Mouse (Mus musculus): ENCODE results near the gene Smpd2. TPM values are rescaled to one million over a fixed set of nuclear protein-coding genes. Genes with fewer than 3 reads are reported as not detected.

The Smpd2 gene
- polyA plus RNA-seq, 1 experiment from 2014 or later, result 28.4 TPM

DNA sequence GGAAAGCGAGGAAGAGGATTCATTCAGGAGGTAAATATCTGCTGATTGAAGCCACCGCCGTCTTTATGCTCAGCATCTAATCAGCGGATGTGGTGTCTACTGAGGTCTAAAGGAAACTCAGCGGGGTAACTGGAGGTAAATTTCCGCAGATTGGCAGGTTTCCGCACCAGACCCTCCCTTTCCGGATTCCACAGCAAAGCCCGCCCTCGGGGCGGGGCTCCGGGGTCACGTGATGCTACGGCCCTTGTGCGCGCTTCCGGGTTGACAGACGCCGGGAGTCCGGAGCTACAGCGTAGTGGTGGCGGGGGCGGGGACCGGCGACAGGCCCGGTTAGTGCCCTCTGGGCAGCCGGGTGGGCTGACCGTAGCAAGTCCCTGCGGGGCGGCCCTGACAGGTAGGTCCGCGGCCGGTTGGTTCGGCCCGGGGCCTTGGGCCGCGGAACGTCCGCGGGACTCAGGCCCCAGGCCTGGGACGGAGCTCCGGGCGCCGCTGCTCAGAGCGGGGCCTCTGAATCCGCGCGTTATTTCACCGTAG is 40.0 kb downstream of the Smpd2 start, which contains the start of gene Zbtb24:
Gene Zbtb24 (plus strand): TSS at position 247 of the 534 bp plus-strand sequence.
- Histone ChIP-seq H3K27ac (replicated peaks) (peak within 1 kb of the TSS; percentile 89), H3K27me3 (no peaks in the 10 kb centered on the region), H3K4me3 (peak within 1 kb of the TSS; percentile 94), H3K4me2 (peak within 1 kb of the TSS; percentile 78), H3K9ac (peak within 1 kb of the TSS; percentile 85), H3K36me3 (peaks cover 33% of the 10 kb centered on the region), H3K4me1 (replicated peaks) (peaks cover 39% of the 10 kb centered on the region), H3K9me3 (no peaks in the 10 kb centered on the region)
- ATAC-seq (ENCODE audit: low read depth), result peak; percentile 95
- under 1% methylated on average over 49 of the region's 49 CpGs for WGBS

DNA sequence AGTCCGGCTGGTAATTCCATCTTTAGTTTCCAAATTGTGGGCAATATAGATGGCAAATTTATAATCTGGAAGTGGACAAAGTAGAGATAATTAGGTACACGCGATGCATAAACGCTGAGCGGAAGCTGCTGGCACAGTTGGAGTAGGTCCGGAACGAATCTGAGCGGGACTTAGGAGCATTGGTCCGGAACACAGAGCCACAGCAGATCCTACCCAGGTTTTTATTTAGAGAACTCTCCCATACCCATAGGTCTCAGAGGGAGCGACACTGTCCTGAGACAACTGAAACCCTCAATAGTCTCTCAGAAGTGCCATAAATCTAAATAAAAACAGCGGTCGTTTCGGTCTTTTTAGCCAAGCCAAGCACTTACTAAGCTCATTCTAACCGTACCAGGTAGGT is 40.5 kb downstream of the Smpd2 start:
- Histone ChIP-seq H3K4me3 (peak overlapping the region; percentile 94), H3K9me3 (no peaks in the 10 kb centered on the region), H3K4me2 (peak overlapping the region; percentile 78), H3K9ac (peak overlapping the region; percentile 85), H3K4me1 (replicated peaks) (peaks cover 39% of the 10 kb centered on the region), H3K36me3 (peaks cover 28% of the 10 kb centered on the region), H3K27me3 (no peaks in the 10 kb centered on the region), H3K27ac (replicated peaks) (peak overlapping the region; percentile 89)
- ATAC-seq (ENCODE audit: low read depth), result peak; percentile 85
- WGBS, result 11% methylated on average over 14 of the region's 14 CpGs

- Histone ChIP-seq H3K27me3 (no peaks in the 10 kb centered on the region), H3K4me1 (replicated peaks) (peaks cover 25% of the 10 kb centered on the region), H3K4me3 (no peak overlapping the region), H3K36me3 (peaks cover 15% of the 10 kb centered on the region), H3K9me3 (no peaks in the 10 kb centered on the region), H3K27ac (replicated peaks) (no peak overlapping the region), H3K9ac (no peak overlapping the region), H3K4me2 (no peak overlapping the region)
- WGBS, result 89% methylated on average over 1 of the region's 1 CpGs
- no peak for ATAC-seq (ENCODE audit: low read depth)
Observed at GRCm38 (mm10) chr10:41448216-41448615, 42.0 kb downstream of the Smpd2 start.

Other genes with a start within 250 kb of the Smpd2 start
- gene Fig4, start 187.1 kb downstream of the Smpd2 start, polyA plus RNA-seq (2015; fragmentation: Nextera tagmentation; extraction: Ambion mirVana), result 30.7 and 30.9 TPM in 2 replicates
- 0.10 and 0.17 TPM in 2 replicates for gene Ak9, start 186.4 kb downstream of the Smpd2 start, polyA plus RNA-seq (2015; fragmentation: Nextera tagmentation; extraction: Ambion mirVana)
- 19.3 and 21.6 TPM in 2 replicates for gene Zbtb24, start 40.0 kb downstream of the Smpd2 start, polyA plus RNA-seq (2015; fragmentation: Nextera tagmentation; extraction: Ambion mirVana)
- gene Mical1, start 14.1 kb downstream of the Smpd2 start, polyA plus RNA-seq (2015; fragmentation: Nextera tagmentation; extraction: Ambion mirVana), result 35.3 and 36.0 TPM in 2 replicates
- 1.9 and 2.3 TPM in 2 replicates for gene Ppil6, start 70 bp upstream of the Smpd2 start, polyA plus RNA-seq (2015; fragmentation: Nextera tagmentation; extraction: Ambion mirVana)
- gene Cd164, start 29.0 kb upstream of the Smpd2 start, polyA plus RNA-seq (2015; fragmentation: Nextera tagmentation; extraction: Ambion mirVana), result 63.5 and 71.8 TPM in 2 replicates
- 0.56 and 0.85 TPM in 2 replicates for gene Ccdc162, start 226.3 kb upstream of the Smpd2 start, polyA plus RNA-seq (2015; fragmentation: Nextera tagmentation; extraction: Ambion mirVana)

All from neural tube, embryonic 13.5 days (tissue).